Mouse (Mus musculus): Measurements from ENCODE around the gene Arid3a.
A peak's percentile ranks its signal among the peaks of the same experiment; 100 is the strongest.

The Arid3a gene

DNA sequence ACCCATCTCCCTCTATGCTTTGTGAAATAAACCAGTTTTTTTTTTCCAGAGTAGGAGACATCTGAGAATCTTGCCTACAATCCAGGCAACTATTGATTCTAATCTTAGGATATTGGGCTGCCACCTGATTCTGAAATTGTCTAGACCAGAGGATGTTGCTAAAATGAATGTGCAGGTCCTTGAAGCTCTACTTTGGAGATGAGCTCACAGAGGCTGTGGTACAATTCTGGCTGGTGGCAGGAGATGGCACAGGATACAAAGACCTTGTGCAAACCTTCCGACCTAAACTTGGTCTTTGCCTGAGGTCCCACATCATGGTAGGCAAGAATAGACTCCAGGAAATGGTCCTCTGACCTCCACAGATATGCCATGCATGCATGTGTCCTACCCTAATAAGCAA lies 68.8 kb downstream of the Arid3a start:
- no peak for DNase-seq (ENCODE audit: low read depth, low spot score)

DNA sequence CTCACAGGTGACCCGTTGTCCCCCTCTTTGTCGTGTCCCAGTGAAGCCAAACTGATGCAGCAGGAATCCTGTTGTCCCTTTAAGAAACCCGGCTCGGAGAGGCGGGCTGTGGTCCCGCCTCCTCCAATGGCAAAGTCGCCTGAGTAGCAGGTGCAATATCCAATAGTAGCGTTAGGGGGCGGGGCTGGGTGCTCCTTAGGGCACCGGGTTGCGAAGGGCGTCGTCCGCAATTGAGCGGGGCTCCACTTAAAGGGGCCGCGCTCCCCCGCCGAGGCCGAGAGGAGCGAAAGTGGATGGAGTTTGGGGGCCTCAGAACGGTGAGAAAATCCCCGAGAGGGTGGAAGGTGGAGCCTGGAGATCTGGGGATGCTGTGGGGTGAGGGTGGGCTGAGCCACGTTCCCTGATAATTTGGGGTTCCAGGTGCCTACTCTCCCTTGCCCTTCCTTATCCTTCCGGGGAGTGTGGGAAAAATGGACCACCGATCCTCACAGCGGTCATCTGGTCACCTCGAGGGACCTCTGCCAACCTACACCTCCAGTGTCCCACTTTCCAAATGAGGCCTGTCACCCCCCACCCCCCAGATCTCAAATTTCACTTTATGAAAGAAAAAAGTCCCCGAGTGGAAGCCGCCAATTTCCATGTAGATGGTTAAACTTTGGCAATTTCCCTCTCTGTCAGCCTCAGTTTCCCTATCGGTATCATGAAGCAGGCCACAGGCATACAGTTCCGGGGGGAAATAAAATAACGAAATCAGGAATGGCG lies 69.6 kb downstream of the Arid3a start, which contains the start of gene Abca7:
Gene Abca7, plus strand, starts transcription at position 223 of the 762 bp plus-strand sequence.
- peak; percentile 87 for DNase-seq (ENCODE audit: low read depth, low spot score)

DNA sequence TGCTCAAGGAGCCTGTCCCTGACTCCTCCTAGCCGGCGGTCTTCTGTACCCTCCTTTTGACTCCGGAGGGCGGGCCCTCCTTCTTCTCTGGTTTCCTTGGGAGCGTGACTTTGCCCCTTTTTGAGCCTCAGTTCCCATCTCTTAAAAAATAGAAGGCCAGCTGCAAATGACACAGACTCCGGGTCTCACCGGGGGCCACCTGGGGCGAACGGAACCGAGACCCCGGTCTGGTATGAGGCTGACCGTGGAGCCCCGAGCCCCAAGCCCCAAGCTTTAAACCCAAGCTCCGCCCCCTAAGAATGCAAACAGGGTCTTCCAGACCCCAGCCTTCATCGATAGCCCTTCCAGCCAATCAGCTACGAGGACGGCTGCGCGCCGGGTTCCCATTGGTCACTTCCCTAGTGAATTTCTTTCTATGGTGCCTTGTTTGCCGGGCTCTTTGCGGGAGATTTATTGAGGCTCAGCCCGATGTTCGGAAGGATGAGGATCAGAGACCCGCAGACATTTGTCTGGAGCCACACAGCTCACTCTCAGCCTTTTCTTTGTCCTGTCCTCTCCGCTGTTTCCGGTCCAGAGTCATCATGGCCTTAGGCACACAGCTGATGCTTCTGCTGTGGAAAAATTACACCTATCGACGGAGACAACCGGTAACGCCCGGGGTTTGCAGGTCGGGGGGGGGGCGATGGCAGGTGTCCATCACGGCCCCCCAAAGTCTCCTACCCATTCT lies 70.4 kb downstream of the Arid3a start:
- peak; percentile 53 for DNase-seq (ENCODE audit: low read depth, low spot score)

DNA sequence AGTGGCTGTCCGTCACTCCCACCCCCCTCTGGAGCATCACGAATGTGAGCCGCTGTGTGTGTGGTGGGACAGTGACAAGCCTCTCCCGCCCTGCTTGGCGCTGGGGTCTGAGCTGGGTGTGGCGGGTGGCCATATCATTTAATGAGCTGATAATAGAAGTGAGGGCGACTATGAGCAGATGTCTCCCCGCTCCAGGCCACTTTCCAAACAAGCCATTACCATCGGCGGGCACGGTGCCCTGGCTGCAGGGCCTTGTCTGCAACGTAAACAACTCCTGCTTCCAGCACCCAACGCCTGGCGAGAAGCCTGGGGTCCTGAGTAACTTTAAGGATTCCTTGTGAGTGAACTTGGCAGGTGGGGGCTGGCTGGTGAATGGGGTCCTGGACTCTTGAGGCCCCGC lies 71.0 kb downstream of the Arid3a start:
- no peak for DNase-seq (ENCODE audit: low read depth, low spot score)

DNA sequence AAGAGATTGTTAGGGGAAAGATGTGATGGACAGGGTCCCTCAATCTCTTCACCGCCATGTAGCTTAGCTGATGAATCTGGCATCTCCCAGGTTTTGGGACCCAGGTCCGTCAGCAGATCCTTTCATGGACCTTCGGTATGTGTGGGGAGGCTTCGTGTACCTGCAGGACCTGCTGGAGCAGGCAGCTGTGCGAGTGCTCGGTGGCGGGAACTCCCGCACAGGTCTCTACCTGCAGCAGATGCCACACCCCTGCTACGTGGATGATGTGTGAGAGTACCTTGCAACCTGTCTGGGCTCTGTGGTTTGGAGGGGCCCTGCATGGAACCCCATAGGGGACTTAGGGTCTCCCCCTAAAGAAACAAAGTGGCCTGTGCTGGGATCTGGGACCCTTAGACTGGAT lies 75.1 kb downstream of the Arid3a start:
- DNase-seq (ENCODE audit: low read depth, low spot score), result no peak

DNA sequence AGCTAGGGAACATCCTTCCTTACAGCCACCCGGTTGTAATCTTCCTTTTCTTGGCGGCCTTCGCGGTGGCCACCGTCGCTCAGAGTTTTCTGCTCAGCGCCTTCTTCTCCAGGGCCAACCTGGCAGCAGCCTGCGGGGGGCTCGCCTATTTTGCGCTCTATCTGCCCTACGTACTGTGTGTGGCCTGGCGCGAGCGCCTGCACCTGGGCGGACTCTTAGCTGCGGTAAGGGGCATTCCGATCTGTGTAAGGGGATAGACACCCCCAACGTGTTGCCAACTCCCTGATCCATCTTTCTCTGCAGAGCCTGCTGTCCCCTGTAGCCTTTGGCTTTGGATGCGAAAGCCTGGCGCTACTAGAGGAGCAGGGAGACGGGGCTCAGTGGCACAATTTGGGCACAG lies 76.0 kb downstream of the Arid3a start:
- no peak for DNase-seq (ENCODE audit: low read depth, low spot score)

DNA sequence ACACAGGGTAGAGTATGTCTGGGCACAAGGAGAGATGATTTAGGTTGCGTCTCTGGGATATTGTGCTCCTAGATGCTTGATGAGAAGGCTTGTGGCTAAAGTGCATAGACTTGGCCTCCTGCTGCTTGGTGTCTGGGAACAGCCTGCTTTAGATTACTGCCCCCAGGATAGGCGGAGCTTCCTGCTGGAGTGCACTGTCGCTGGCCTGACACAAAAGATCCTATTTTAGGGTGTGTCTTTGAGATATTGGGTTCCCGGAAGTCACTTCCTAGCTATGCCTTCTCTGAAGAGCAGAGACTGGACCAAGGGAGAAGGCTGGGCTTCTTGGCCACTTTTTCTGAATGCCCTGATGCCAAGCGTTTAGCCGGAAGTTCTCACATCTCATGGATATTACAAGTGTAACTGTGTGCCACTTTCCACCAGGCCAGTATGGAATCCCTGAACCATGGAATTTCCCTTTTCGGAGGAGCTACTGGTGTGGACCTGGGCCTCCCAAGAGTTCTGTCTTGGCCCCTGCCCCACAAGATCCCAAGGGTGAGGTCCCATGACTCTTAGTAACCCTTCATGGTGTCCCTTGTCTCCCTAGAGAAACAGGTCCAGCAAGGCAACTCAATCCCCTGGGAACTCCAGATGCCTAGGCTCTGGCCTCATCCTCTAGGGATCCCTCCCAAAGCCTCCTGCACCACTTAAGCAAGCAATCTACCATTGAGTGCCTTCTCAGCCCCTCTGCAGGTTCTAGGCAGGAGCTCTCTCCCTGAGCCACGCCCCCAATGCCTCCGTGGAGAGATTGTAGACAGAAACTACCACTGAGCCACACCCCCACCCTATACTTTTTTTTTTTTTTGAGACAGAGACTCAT lies 76.8 kb downstream of the Arid3a start:
- no peak for DNase-seq (ENCODE audit: low read depth, low spot score)

DNA sequence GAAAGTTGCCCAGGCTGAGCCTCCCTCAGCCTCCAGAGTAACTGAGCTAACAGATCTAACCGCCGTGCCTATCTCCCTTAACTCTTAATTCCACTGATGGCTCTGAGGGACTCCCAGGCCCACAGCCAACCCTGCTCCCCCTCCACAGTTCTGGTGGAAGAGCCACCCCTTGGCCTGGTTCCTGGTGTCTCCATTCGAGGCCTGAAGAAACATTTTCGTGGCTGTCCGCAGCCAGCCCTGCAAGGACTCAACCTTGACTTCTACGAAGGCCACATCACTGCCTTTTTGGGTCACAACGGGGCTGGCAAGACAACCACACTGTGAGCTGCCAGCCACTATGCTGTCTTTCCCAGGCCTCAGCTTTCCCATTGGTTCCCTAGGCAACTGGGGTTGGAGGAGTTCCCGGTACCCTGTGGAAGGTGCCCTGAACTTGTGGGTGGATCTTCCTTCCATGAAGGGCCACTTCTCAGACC lies 77.4 kb downstream of the Arid3a start:
- DNase-seq (ENCODE audit: low read depth, low spot score), result no peak

Data from telencephalon, adult 2 months (tissue).